Mouse (Mus musculus): ENCODE results near the gene Lnx2. TPM values are rescaled to one million over a fixed set of nuclear protein-coding genes. Genes with fewer than 3 reads are reported as not detected.

Lnx2 gene
- polyA plus RNA-seq, 1 experiment from 2014 or later: 9.8 TPM

DNA sequence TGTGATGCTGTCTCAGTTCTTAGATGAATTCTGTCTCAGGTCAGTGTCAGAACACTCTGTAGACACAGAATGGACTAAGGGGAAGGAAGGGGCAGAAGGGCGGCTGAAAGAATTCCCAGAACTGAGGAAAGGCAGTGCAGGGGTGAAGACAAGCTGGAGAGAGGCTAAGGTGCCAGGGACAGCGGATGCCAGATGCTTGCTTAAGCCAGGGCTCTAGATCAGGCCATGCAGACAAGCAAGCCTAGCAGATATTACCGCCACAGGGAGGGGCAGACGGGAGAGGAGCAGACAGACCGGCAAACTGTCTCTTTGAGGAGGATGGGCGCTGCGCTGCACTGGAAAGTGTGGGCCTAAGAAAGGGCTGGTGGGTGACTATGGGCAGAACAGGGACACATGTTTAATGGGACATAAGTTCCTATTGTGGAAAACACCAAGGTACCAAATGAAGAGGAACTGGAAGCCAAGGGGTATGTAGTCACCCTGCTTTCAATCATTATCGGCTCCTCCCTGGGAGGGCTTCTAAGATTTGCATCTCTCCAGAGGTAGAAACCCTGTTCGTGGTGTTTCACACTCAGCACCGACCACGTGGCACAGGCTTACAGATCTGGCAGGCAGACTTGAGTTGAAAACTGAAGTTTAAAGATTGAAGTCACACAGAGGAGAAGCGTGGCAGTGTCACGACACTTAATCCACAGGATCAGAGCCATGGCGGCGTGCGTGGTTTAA, 5.4 kb downstream of the Lnx2 start:
- no peak overlapping the region for H3K4me2 ChIP-seq (ENCODE audit: low read depth)
- H3K36me3 ChIP-seq (ENCODE audit: control insufficient read depth, insufficient read depth, low read length): no peaks in the 10 kb centered on the region
- H3K27me3 ChIP-seq (ENCODE audit: control insufficient read depth, insufficient read depth, low read length): no peaks in the 10 kb centered on the region
- H3K27ac ChIP-seq (ENCODE audit: low read depth, low read length): no peak overlapping the region
- no peaks in the 10 kb centered on the region for H3K9me3 ChIP-seq (ENCODE audit: control insufficient read depth, low read length)
- no peak overlapping the region for H3K9ac ChIP-seq (ENCODE audit: low read length)
- H3K4me3 ChIP-seq (ENCODE audit: low read depth, low read length): no peak overlapping the region
- H3K4me1 ChIP-seq (ENCODE audit: control insufficient read depth, insufficient read depth, low read length): no peaks in the 10 kb centered on the region
- whole genome bisulfite sequencing: 76% methylated on average over 16 of the region's 16 CpGs
- DNase-seq (ENCODE audit: low spot score) (no peak), ATAC-seq (ENCODE audit: insufficient read depth, low FRiP score, low TSS enrichment) (no peak)

DNA sequence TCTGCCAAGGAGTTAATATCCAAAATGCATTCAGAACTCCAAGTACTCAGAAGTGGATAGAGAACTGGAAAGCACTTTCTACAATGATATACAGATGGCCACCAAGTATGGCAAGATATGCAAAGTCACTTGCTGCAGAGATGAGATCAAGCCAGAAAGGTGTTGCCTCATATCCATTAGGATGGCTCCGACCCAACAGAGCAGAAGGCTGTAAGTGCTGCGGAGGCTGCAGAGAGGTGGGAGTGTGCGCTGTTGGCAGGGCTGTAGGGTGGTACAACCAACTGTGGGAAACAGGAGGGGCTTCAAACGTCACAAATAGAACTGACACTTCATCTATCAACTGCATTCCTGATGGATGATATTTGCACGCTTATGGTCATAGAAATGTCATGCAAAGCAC, 7.5 kb downstream of the Lnx2 start:
- DNase-seq (ENCODE audit: low spot score): no peak
- no peak overlapping the region for H3K27ac ChIP-seq (ENCODE audit: low read depth, low read length)
- no peak overlapping the region for H3K4me3 ChIP-seq (ENCODE audit: low read depth, low read length)
- no peaks in the 10 kb centered on the region for H3K4me1 ChIP-seq (ENCODE audit: control insufficient read depth, insufficient read depth, low read length)
- no peak overlapping the region for H3K4me2 ChIP-seq (ENCODE audit: low read depth)
- no peaks in the 10 kb centered on the region for H3K9me3 ChIP-seq (ENCODE audit: control insufficient read depth, low read length)
- H3K36me3 ChIP-seq (ENCODE audit: control insufficient read depth, insufficient read depth, low read length): no peaks in the 10 kb centered on the region
- ATAC-seq (ENCODE audit: insufficient read depth, low FRiP score, low TSS enrichment): no peak
- H3K9ac ChIP-seq (ENCODE audit: low read length): no peak overlapping the region
- 86% methylated on average over 5 of the region's 5 CpGs for WGBS
- no peaks in the 10 kb centered on the region for H3K27me3 ChIP-seq (ENCODE audit: control insufficient read depth, insufficient read depth, low read length)

- H3K4me2 ChIP-seq (ENCODE audit: low read depth): no peak overlapping the region
- no peak overlapping the region for H3K4me3 ChIP-seq (ENCODE audit: low read depth, low read length)
- H3K36me3 ChIP-seq (ENCODE audit: control insufficient read depth, insufficient read depth, low read length): no peaks in the 10 kb centered on the region
- ATAC-seq (ENCODE audit: insufficient read depth, low FRiP score, low TSS enrichment) (no peak), DNase-seq (ENCODE audit: low spot score) (no peak)
- WGBS: 78% methylated on average over 5 of the region's 5 CpGs
- no peak overlapping the region for H3K9ac ChIP-seq (ENCODE audit: low read length)
- H3K27ac ChIP-seq (ENCODE audit: low read depth, low read length): no peak overlapping the region
- H3K9me3 ChIP-seq (ENCODE audit: control insufficient read depth, low read length): no peaks in the 10 kb centered on the region
- no peaks in the 10 kb centered on the region for H3K27me3 ChIP-seq (ENCODE audit: control insufficient read depth, insufficient read depth, low read length)
- no peaks in the 10 kb centered on the region for H3K4me1 ChIP-seq (ENCODE audit: control insufficient read depth, insufficient read depth, low read length)
Measured at GRCm38 (mm10) chr5:147066965-147067364, 9.4 kb downstream of the Lnx2 start.

DNA sequence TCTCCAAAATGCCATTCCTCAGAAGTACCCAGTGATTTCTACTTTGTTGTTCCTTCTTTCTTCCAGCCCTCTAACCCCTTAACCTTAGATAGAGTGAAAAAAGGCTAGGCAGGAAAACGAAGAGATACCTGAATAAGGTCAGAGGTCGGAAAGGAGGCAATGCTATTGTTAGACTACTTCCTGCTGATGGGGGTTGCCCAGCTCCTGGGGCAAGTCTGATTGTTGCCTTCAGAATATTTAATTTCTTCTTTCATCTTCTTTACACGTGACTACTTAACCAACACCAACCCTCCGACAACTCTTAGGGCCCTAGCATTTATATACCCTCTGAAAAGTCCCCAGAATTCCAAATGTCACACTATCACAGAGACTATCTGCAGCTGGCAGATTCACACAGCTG, 10.3 kb downstream of the Lnx2 start:
- Histone ChIP-seq H3K4me3 (ENCODE audit: low read depth, low read length) (no peak overlapping the region), H3K36me3 (ENCODE audit: control insufficient read depth, insufficient read depth, low read length) (no peaks in the 10 kb centered on the region), H3K9me3 (ENCODE audit: control insufficient read depth, low read length) (no peaks in the 10 kb centered on the region), H3K27ac (ENCODE audit: low read depth, low read length) (no peak overlapping the region), H3K4me2 (ENCODE audit: low read depth) (no peak overlapping the region), H3K4me1 (ENCODE audit: control insufficient read depth, insufficient read depth, low read length) (no peaks in the 10 kb centered on the region), H3K27me3 (ENCODE audit: control insufficient read depth, insufficient read depth, low read length) (no peaks in the 10 kb centered on the region), H3K9ac (ENCODE audit: low read length) (no peak overlapping the region)
- no peak for DNase-seq (ENCODE audit: low spot score)
- WGBS: 66% methylated on average over 4 of the region's 4 CpGs
- ATAC-seq (ENCODE audit: insufficient read depth, low FRiP score, low TSS enrichment): no peak

DNA sequence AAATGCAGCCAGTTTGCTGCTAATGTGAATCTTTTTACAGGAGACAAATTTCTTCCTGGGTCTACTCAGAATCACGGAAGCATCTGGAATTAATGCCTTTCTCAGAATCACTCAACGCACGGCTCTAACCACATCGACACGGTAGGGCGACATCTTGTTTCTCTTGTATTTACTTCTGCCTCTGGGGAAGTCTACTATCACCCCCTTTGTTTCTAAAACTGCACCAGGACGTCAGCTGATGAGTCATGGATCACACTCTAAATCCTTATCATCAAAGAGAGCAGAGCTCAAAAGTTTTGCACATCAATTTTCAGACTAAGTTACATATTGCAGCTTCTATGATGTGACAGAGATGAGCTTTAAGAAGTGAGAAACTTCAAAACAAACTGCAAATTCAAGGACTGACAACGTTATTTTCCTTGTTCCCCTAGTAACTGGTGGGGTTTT, 13.1 kb downstream of the Lnx2 start:
- no peaks in the 10 kb centered on the region for H3K4me1 ChIP-seq (ENCODE audit: control insufficient read depth, insufficient read depth, low read length)

DNA sequence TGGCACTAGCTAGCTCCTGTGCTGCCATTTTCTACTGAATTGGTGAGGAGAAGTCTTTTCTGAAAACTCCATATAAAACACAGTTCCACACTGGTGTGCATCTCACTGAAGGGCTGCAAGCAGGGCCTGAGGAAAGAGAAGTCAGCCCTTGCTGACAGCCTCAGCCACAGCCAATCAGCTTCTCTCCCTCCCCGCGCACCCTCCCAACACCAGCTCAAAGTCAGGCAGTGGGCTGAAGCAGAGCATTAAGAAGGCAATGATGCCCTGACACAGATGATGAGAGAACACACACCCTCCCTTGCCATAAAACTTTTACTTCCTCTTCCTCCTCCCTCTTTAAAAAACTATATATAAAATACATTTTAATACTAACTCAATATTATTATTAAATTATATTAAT, 16.4 kb downstream of the Lnx2 start:
- no peak overlapping the region for H3K4me2 ChIP-seq (ENCODE audit: low read depth)
- DNase-seq (ENCODE audit: low spot score): no peak
- H3K36me3 ChIP-seq (ENCODE audit: control insufficient read depth, insufficient read depth, low read length): no peaks in the 10 kb centered on the region
- H3K4me3 ChIP-seq (ENCODE audit: low read depth, low read length): no peak overlapping the region
- H3K9me3 ChIP-seq (ENCODE audit: control insufficient read depth, low read length): no peaks in the 10 kb centered on the region
- H3K27ac ChIP-seq (ENCODE audit: low read depth, low read length): no peak overlapping the region
- H3K4me1 ChIP-seq (ENCODE audit: control insufficient read depth, insufficient read depth, low read length): no peaks in the 10 kb centered on the region
- ATAC-seq (ENCODE audit: insufficient read depth, low FRiP score, low TSS enrichment): no peak
- no peaks in the 10 kb centered on the region for H3K27me3 ChIP-seq (ENCODE audit: control insufficient read depth, insufficient read depth, low read length)
- no peak overlapping the region for H3K9ac ChIP-seq (ENCODE audit: low read length)
- 94% methylated on average over 2 of the region's 2 CpGs for WGBS

More for the DNA sequence above, 13.1 kb downstream of the Lnx2 start:
- Histone ChIP-seq H3K36me3 (ENCODE audit: control insufficient read depth, insufficient read depth, low read length) (no peaks in the 10 kb centered on the region), H3K9me3 (ENCODE audit: control insufficient read depth, low read length) (no peaks in the 10 kb centered on the region), H3K4me2 (ENCODE audit: low read depth) (no peak overlapping the region), H3K4me3 (ENCODE audit: low read depth, low read length) (no peak overlapping the region), H3K9ac (ENCODE audit: low read length) (no peak overlapping the region), H3K27ac (ENCODE audit: low read depth, low read length) (no peak overlapping the region), H3K27me3 (ENCODE audit: control insufficient read depth, insufficient read depth, low read length) (no peaks in the 10 kb centered on the region)
- DNase-seq (ENCODE audit: low spot score) (no peak), ATAC-seq (ENCODE audit: insufficient read depth, low FRiP score, low TSS enrichment) (no peak)
- WGBS: 84% methylated on average over 8 of the region's 8 CpGs

DNA sequence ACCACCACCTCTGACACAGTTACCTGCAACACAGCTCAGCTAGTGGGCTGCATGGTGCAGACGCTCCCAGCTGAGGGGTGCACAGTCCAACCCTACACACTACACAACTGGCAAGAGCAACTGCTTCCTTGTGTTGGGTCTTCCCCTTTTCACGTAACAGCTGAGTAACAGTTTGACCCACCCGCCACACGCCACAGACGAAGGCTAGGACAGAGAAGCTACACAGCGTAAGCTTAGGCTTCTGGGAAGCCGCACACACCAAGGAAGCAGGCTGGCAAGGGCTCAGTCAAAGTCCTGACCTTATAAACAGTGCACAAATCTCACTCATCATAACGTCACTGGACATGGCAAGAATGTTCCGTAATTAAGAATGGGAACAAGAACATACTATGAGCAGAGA, 17.1 kb downstream of the Lnx2 start:
- no peak for DNase-seq (ENCODE audit: low spot score)
- Histone ChIP-seq H3K4me2 (ENCODE audit: low read depth) (no peak overlapping the region), H3K36me3 (ENCODE audit: control insufficient read depth, insufficient read depth, low read length) (no peaks in the 10 kb centered on the region), H3K27me3 (ENCODE audit: control insufficient read depth, insufficient read depth, low read length) (no peaks in the 10 kb centered on the region), H3K4me3 (ENCODE audit: low read depth, low read length) (no peak overlapping the region), H3K4me1 (ENCODE audit: control insufficient read depth, insufficient read depth, low read length) (no peaks in the 10 kb centered on the region), H3K27ac (ENCODE audit: low read depth, low read length) (no peak overlapping the region), H3K9me3 (ENCODE audit: control insufficient read depth, low read length) (no peaks in the 10 kb centered on the region), H3K9ac (ENCODE audit: low read length) (no peak overlapping the region)
- no peak for ATAC-seq (ENCODE audit: insufficient read depth, low FRiP score, low TSS enrichment)
- WGBS: 91% methylated on average over 9 of the region's 9 CpGs

DNA sequence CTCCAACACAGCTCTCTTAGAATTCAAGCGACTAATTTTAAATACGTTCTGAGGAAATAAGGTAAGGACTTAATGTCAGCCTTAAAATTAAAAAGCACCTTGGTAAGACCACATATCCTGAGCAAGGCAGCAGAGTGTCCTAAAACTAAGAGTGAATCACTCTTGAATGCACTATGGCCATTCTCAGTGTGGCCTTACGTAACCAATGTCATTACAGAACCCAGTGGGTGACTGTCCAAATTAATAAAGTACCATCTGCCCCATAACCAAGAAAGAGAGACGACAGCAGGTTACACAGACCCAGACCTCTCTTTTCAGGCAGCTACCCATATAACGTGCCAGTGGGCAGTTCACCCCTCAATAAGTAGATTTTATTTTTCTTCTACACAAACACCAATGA, 17.7 kb downstream of the Lnx2 start:
- H3K9me3 ChIP-seq (ENCODE audit: control insufficient read depth, low read length): no peaks in the 10 kb centered on the region
- H3K4me3 ChIP-seq (ENCODE audit: low read depth, low read length): no peak overlapping the region
- no peak overlapping the region for H3K4me2 ChIP-seq (ENCODE audit: low read depth)
- H3K9ac ChIP-seq (ENCODE audit: low read length): no peak overlapping the region
- H3K27ac ChIP-seq (ENCODE audit: low read depth, low read length): no peak overlapping the region
- no peaks in the 10 kb centered on the region for H3K4me1 ChIP-seq (ENCODE audit: control insufficient read depth, insufficient read depth, low read length)
- WGBS: 87% methylated on average over 5 of the region's 5 CpGs
- no peak for ATAC-seq (ENCODE audit: insufficient read depth, low FRiP score, low TSS enrichment)
- no peak for DNase-seq (ENCODE audit: low spot score)
- H3K36me3 ChIP-seq (ENCODE audit: control insufficient read depth, insufficient read depth, low read length): no peaks in the 10 kb centered on the region
- no peaks in the 10 kb centered on the region for H3K27me3 ChIP-seq (ENCODE audit: control insufficient read depth, insufficient read depth, low read length)

GRCm38 (mm10) chr5:147057626-147058414, 18.6 kb downstream of the Lnx2 start:
- Histone ChIP-seq H3K4me2 (ENCODE audit: low read depth) (no peak overlapping the region), H3K4me3 (ENCODE audit: low read depth, low read length) (no peak overlapping the region), H3K9ac (ENCODE audit: low read length) (no peak overlapping the region), H3K27me3 (ENCODE audit: control insufficient read depth, insufficient read depth, low read length) (no peaks in the 10 kb centered on the region), H3K4me1 (ENCODE audit: control insufficient read depth, insufficient read depth, low read length) (no peaks in the 10 kb centered on the region), H3K9me3 (ENCODE audit: control insufficient read depth, low read length) (no peaks in the 10 kb centered on the region), H3K27ac (ENCODE audit: low read depth, low read length) (no peak overlapping the region), H3K36me3 (ENCODE audit: control insufficient read depth, insufficient read depth, low read length) (no peaks in the 10 kb centered on the region)
- ATAC-seq (ENCODE audit: insufficient read depth, low FRiP score, low TSS enrichment): no peak
- WGBS: 87% methylated on average over 9 of the region's 9 CpGs
- DNase-seq (ENCODE audit: low spot score): no peak
